Mouse (Mus musculus) thymus, adult 2 months (tissue): ENCODE data around the gene Cry1. TPM values are rescaled to one million over a fixed set of nuclear protein-coding genes. Genes with fewer than 3 reads are reported as not detected.

Experiments
- DNase-seq: peaks from one replicate; pipeline ENCODE4 v3.0.0; 2021
- H3K27ac ChIP-seq: fragments of 200-500 bp; 2 replicates; pipeline ENCODE4 v1.5.1; 2012; ENCODE audit warnings: low read length, control low read depth; ENCODE audit not compliant: control insufficient read depth, insufficient read depth
- H3K27me3 ChIP-seq: fragments of 200-500 bp; 2 replicates; pipeline ENCODE4 v1.6.1; 2012; ENCODE audit warnings: mild to moderate bottlenecking, low read length, moderate library complexity, mixed read lengths; ENCODE audit not compliant: control insufficient read depth, insufficient read depth
- H3K36me3 ChIP-seq: fragments of 200-500 bp; 2 replicates; pipeline ENCODE4 v1.6.1; 2012; ENCODE audit warnings: mild to moderate bottlenecking, low read length, moderate library complexity; ENCODE audit not compliant: control insufficient read depth, insufficient read depth
- H3K4me1 ChIP-seq: fragments of 200-500 bp; replicated peaks from 2 replicates; pipeline ENCODE4 v1.6.1; 2012; ENCODE audit warnings: low read length; ENCODE audit not compliant: control insufficient read depth, insufficient read depth
- H3K4me3 ChIP-seq: fragments of 200-500 bp; 2 replicates; pipeline ENCODE4 v1.5.1; 2012; ENCODE audit warnings: mild to moderate bottlenecking, low read length, control low read depth, moderate library complexity; ENCODE audit not compliant: control insufficient read depth, insufficient read depth
- CTCF ChIP-seq: fragments of 200-500 bp; IDR thresholded peaks from 2 replicates; pipeline ENCODE4 v1.5.1; 2012; ENCODE audit warnings: mild to moderate bottlenecking, control low read depth, low read length, moderate library complexity, borderline replicate concordance; ENCODE audit not compliant: control insufficient read depth, poor library complexity, insufficient read depth; ENCODE audit errors: extremely low read depth
- POLR2A ChIP-seq: fragments of 200-500 bp; IDR thresholded peaks from 2 replicates; pipeline ENCODE4 v1.6.1; 2012; ENCODE audit warnings: mild to moderate bottlenecking, low read length, control low read depth, moderate library complexity; ENCODE audit not compliant: control insufficient read depth, poor library complexity, insufficient read depth; ENCODE audit errors: extremely low read depth
- WGBS: fragments of 180-500 bp; shearing (Covaris S2); methylation state at CpG from one replicate; pipeline ENCODE4 v1.1.7; 2018; 5-methylcytosine and 5-hydroxymethylcytosine counted together
- polyA plus RNA-seq: library from polyadenylated mRNA; depleted of rRNA; stranded (reverse); fragments of >200 nt; gene quantifications from 2 replicates; pipeline ENCODE4 v1.2.3, GENCODE M21; 2012; rRNA removed

Gene Cry1
- polyA plus RNA-seq, 1 experiment: 38.4 TPM

- WGBS: over 99% methylated on average over 4 of the region's 4 CpGs
- no peak overlapping the region for H3K27ac ChIP-seq
- H3K4me3 ChIP-seq: no peak overlapping the region
- TF ChIP-seq CTCF (no peak), POLR2A (no peak)
- DNase-seq: no peak
- no peaks in the 10 kb centered on the region for H3K27me3 ChIP-seq
- H3K36me3 ChIP-seq: peaks cover 10% of the 10 kb centered on the region; the same call in 1 of the 2 replicates
- no peaks in the 10 kb centered on the region for H3K4me1 ChIP-seq
Observed at GRCm38 (mm10) chr10:85114409-85114808, 70.5 kb downstream of the Cry1 start.

- Histone ChIP-seq H3K27ac (no peak overlapping the region), H3K4me1 (peaks cover 9% of the 10 kb centered on the region), H3K36me3 (no peaks in the 10 kb centered on the region), H3K27me3 (no peaks in the 10 kb centered on the region), H3K4me3 (peak overlapping the region; percentile 71)
- TF ChIP-seq CTCF (no peak), POLR2A (no peak; the same call in 1 of the 2 replicates)
- 4% methylated on average over 34 of the region's 34 CpGs for WGBS
- DNase-seq: peak; percentile 39
Observed at GRCm38 (mm10) chr10:85103085-85103885, 81.6 kb downstream of the Cry1 start.

DNA sequence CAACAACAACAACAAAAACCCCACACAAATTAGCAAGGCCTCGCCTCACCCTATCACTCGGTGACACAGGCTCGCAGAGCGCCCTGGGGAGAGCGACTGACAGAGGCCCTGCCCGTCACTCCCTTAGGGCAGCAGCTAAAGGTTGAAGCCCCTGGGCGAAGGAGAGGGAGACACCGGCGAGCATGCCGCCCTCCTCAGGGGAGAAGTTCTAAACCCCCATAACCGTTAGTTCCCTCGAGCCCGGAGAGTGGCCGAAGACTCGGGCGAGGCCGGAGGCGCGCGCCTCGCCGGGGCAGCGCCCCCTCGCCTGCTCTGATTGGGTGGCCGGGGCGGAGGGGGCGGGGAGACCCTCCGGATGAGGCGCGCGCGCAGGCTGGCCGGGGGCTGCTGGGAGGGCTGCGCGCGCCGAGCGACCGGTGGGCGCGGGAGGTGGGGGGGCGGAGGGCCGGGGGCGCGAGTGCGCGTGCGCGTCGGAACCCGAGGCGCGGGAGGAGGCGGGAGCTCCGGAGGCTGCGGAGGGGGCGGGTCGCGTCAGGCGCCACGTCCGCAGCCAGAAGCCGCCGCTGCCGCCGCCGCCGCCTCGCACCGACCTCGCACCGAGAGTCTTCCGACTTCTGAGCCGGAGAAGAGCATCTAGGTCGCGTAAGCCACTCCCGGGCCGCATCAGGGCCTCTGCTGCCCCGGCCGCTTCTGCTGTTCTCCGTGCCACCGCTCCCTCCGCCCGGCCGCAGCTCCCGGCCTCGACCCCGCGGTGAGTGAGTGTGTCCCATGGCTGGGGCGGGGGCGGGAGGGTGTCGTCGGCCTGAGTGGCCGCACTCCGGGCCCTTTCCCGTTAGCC lies 82.4 kb downstream of the Cry1 start, which contains the start of the genes Fhl4 and Tmem263:
Gene Fhl4, minus strand, starts transcription at position 249 of the 838 bp plus-strand sequence.
Gene Tmem263, plus strand, starts transcription at position 381 of the 838 bp plus-strand sequence.
- no peaks in the 10 kb centered on the region for H3K36me3 ChIP-seq
- H3K4me3 ChIP-seq: peak within 1 kb of the TSS; percentile 90
- TF ChIP-seq POLR2A (peak; percentile 74), CTCF (no peak)
- H3K27ac ChIP-seq: peak within 1 kb of the TSS; percentile 74
- 1% methylated on average over 87 of the region's 96 CpGs for WGBS
- no peaks in the 10 kb centered on the region for H3K27me3 ChIP-seq
- peak; percentile 86 for DNase-seq
- peaks cover 9% of the 10 kb centered on the region for H3K4me1 ChIP-seq

DNA sequence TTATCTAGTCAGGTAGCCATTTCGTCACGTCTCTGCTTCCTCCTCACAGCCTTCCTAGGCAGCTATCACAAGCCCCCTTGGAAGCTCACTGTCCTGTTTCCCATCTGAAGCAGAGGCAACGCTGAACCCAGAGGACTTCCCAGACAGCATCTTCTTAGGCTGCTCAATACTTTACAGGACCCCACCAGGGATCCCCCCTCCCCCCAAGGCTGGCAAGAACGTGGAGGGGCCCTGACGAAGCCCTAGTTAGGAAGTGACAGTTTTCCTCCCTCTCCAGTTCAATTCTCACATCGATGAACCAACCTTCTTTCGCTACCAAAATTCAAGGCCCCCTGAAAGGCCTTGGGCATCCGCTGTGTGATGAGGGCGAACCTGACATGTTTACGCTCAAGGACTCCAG lies 83.0 kb downstream of the Cry1 start:
- peak overlapping the region; percentile 74 for H3K27ac ChIP-seq
- WGBS: 4% methylated on average over 10 of the region's 10 CpGs

More for the DNA sequence above, 83.0 kb downstream of the Cry1 start:
- H3K4me3 ChIP-seq: peak overlapping the region; percentile 90
- peaks cover 9% of the 10 kb centered on the region for H3K4me1 ChIP-seq
- H3K36me3 ChIP-seq: no peaks in the 10 kb centered on the region
- DNase-seq: no peak
- H3K27me3 ChIP-seq: no peaks in the 10 kb centered on the region
- TF ChIP-seq CTCF (no peak), POLR2A (no peak)

Other genes with a start within 250 kb of the Cry1 start
- gene Fhl4, start 82.6 kb downstream of the Cry1 start, polyA plus RNA-seq: 0.78 and 0.98 TPM in 2 replicates
- 6.1 and 10.4 TPM in 2 replicates for gene Tmem263, start 82.4 kb downstream of the Cry1 start, polyA plus RNA-seq
- gene Mterf2, start 57.0 kb downstream of the Cry1 start, polyA plus RNA-seq: 8.0 and 8.1 TPM in 2 replicates
- 32.0 and 32.3 TPM in 2 replicates for gene Btbd11, start 201.8 kb upstream of the Cry1 start, polyA plus RNA-seq